Mouse (Mus musculus) cortical plate, adult 2 months (tissue): ENCODE data around the gene Cnppd1. TPM values are rescaled to one million over a fixed set of nuclear protein-coding genes. Genes with fewer than 3 reads are reported as not detected.

Experiments used
- H3K27ac ChIP-seq: fragments of 200-500 bp; 2 replicates; pipeline ENCODE4 v1.5.1; 2012; ENCODE audit warnings: low read length, control low read depth, inconsistent platforms; ENCODE audit not compliant: insufficient read depth
- H3K4me1 ChIP-seq: fragments of 200-500 bp; 2 replicates; pipeline ENCODE4 v1.6.1; 2011; ENCODE audit warnings: low read length; ENCODE audit not compliant: control insufficient read depth, insufficient read depth
- H3K4me3 ChIP-seq: fragments of 200-500 bp; 2 replicates; pipeline ENCODE4 v1.5.1; 2011; ENCODE audit warnings: mild to moderate bottlenecking, low read length, control low read depth; ENCODE audit not compliant: insufficient read depth
- CTCF ChIP-seq: fragments of 200-500 bp; IDR thresholded peaks from 2 replicates; pipeline ENCODE4 v1.5.1; 2011; ENCODE audit warnings: mild to moderate bottlenecking, control low read depth, low read length; ENCODE audit not compliant: insufficient read depth; ENCODE audit errors: extremely low read depth
- POLR2A ChIP-seq: fragments of 200-500 bp; IDR thresholded peaks from 2 replicates; pipeline ENCODE4 v1.6.1; 2011; ENCODE audit warnings: mild to moderate bottlenecking, low read length, control low read depth; ENCODE audit not compliant: insufficient read depth; ENCODE audit errors: extremely low read depth
- polyA plus RNA-seq: library from polyadenylated mRNA; depleted of rRNA; stranded (reverse); fragments of >200 nt; gene quantifications from 2 replicates; pipeline ENCODE4 v1.2.3, GENCODE M21; 2012; rRNA removed

Gene Cnppd1
- 36.9 TPM in 2 replicates for polyA plus RNA-seq

- TF ChIP-seq CTCF: peak; percentile 28; the same call in 1 of the 2 replicates
- peak; percentile 88 for TF ChIP-seq POLR2A
- H3K4me3 ChIP-seq: peak within 1 kb of the TSS; percentile 75
Measured at GRCm38 (mm10) chr1:75142301-75143261, at the start of gene Cnppd1, which contains the start of gene Retreg2. Gene Cnppd1 (minus strand): TSS chr1:75142711. Gene Retreg2 (plus strand): TSS chr1:75142778.

DNA sequence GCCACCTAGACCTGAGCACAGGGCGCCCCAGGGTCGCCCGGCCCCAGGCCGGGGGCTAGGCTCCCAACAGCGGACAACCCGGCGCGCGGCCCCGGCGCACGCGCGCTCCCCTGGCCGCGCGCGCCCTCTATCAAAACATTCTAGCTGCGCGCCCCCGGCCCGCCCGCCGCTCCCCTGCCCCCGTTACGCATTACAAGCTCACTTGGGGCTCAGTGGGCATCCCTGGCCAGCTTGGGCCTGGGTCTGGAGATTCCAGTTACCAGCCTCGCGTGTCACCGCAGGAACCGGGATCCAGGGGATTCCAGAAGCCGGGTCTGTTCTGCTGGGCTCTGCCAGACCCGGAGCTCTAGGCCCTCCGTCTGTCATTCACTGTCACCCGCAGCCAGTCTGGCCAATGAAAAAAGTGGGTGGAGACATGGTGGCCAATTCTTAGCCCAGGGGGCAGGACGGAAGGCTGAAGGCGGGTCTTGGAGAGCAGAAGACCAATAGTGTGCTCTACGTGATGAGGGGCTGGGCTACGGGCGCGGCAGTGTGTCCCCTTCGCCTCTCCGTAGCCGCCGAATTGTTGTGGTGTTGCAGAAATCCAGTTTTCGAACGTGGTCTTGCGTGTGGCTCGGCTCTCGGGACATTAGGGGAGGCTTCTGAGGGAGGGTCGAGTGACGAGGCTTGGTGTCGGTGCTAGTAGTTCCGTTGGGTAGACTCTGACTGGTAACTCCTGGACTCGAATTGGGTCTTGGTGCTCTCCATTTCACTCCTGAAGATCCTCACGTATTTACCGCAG is 49.3 kb upstream of the Cnppd1 start, which contains the start of the genes Ankzf1 and Atg9a:
Gene Ankzf1, plus strand, starts transcription at position 530 of the 781 bp plus-strand sequence.
Gene Atg9a, minus strand, starts transcription at position 575 of the 781 bp plus-strand sequence.
- TF ChIP-seq POLR2A (peak; percentile 80), CTCF (no peak)
- H3K27ac ChIP-seq: peak within 1 kb of the TSS; percentile 85

More at GRCm38 (mm10) chr1:75142301-75143261, at the start of gene Cnppd1, which contains the start of gene Retreg2:
- Histone ChIP-seq H3K27ac (peak within 1 kb of the TSS; percentile 99), H3K4me1 (no peaks in the 10 kb centered on the region)

GRCm38 (mm10) chr1:75191258-75191621 is 48.7 kb upstream of the Cnppd1 start:
- peaks cover 3% of the 10 kb centered on the region; the same call in 1 of the 2 replicates for H3K4me1 ChIP-seq
- H3K4me3 ChIP-seq: peak overlapping the region; percentile 93
- TF ChIP-seq CTCF (no peak), POLR2A (no peak)
- 0 out of 2 replicates have a peak overlapping the region, but pooled peaks have one; percentile 58 for H3K27ac ChIP-seq

More for the DNA sequence above, 49.3 kb upstream of the Cnppd1 start, which contains the start of the genes Ankzf1 and Atg9a:
- peaks cover 3% of the 10 kb centered on the region; the same call in 1 of the 2 replicates for H3K4me1 ChIP-seq
- peak within 1 kb of the TSS; percentile 93 for H3K4me3 ChIP-seq

DNA sequence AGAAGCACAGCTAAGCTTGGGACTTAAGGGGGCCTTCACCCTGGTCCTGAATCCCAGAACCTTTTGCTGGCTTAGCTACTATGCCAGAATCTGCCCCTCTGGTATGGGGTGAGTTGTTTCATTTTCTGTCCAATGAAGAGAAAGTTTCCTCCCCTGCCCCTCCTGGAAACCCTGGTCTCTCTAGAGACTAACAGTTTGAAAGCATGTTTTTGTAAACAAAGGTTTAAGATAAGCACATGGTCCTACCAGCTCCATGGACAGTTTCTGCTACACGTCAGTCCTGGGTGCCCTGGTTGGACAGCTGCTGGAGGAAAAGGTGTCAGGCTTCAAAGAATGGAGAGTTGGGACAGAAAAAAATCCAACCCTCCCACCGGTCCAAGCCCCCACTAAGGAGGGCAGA is 48.1 kb upstream of the Cnppd1 start:
- Histone ChIP-seq H3K4me3 (peak overlapping the region; percentile 93; the same call in 1 of the 2 replicates), H3K4me1 (peaks cover 3% of the 10 kb centered on the region; the same call in 1 of the 2 replicates), H3K27ac (no peak overlapping the region)
- TF ChIP-seq CTCF: no peak
- TF ChIP-seq POLR2A: no peak

DNA sequence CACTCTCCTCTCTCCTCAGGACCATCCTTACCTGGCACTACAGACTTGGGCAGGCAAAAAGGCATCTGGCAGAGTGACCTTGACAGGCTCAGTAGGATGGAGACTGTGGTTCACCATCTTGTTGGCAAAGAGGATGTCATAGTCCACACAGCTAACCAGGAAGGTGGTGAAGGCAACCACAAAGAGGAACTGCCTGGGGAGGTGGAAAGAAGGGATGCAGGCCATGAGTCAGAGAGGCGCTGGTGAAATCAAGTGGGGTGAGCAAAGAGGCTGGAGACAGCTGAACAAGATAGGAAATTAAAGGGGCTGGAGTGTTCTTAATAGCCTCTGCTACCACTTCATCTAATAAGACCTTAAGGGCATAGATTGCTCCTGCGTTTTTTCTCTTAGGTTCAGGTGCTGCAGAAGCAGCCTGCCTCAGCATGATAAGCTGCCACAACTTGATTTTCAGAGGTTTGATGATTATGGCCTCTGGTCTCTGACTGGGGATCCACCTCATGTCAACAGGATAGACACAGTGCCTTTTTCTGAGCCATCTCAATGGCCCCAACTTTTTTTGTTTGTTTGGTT is 45.5 kb upstream of the Cnppd1 start:
- Histone ChIP-seq H3K27ac (no peak overlapping the region), H3K4me1 (peaks cover 1% of the 10 kb centered on the region; the same call in 1 of the 2 replicates), H3K4me3 (no peak overlapping the region)
- TF ChIP-seq CTCF (no peak), POLR2A (no peak)

DNA sequence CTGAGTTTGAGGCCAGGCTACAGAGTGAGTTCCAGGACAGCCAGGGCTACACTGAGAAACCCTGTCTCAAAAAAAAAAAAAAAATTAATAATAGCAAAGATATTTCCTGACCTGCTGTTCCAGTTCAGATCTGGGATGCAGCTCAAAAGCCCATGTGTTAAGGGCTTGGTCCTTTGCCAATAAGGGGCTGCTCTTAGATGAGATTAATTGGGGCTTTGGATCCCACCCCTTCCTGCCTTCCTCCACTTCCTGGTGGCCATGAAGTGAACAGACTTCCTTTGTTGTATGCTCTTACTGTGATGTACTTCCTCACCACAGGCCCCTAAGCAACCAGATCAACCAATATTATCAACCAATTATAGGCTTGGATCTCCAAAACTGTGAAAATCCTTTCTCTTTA is 44.6 kb upstream of the Cnppd1 start:
- H3K4me1 ChIP-seq: 0 out of 2 replicates have a peak, but pooled peaks cover 1% of the 10 kb centered on the region
- H3K27ac ChIP-seq: no peak overlapping the region
- TF ChIP-seq CTCF (no peak), POLR2A (no peak)
- no peak overlapping the region for H3K4me3 ChIP-seq

DNA sequence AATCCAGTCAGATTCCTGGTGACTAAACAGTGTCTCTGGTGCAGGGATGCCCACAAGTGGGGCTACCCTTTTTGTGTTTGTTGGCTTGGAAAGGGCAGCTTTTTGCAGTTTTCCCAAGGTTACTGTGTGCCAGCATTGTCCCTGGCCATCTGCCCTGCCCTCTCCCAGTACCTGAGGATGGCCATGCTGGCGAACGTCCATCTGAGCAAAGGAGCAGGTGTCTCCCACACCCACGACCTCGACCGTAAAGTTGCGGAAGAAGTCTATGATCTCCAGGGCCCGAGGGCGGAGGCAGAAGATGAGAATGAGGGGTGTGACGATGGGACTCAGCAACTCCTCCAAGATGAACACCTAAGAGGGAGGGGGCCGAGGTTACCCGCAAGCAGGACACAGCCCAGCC is 43.0 kb upstream of the Cnppd1 start:
- no peak for TF ChIP-seq CTCF
- TF ChIP-seq POLR2A: no peak
- H3K4me1 ChIP-seq: no peaks in the 10 kb centered on the region
- no peak overlapping the region for H3K27ac ChIP-seq
- H3K4me3 ChIP-seq: no peak overlapping the region

GRCm38 (mm10) chr1:75182160-75182559 is 39.6 kb upstream of the Cnppd1 start:
- no peak overlapping the region for H3K27ac ChIP-seq
- H3K4me1 ChIP-seq: no peaks in the 10 kb centered on the region
- no peak for TF ChIP-seq POLR2A
- no peak for TF ChIP-seq CTCF
- no peak overlapping the region for H3K4me3 ChIP-seq

- Histone ChIP-seq H3K4me3 (no peak overlapping the region), H3K27ac (no peak overlapping the region)
Measured at GRCm38 (mm10) chr1:75181377-75181870, 38.9 kb upstream of the Cnppd1 start.

More at GRCm38 (mm10) chr1:75181377-75181870, 38.9 kb upstream of the Cnppd1 start:
- no peaks in the 10 kb centered on the region for H3K4me1 ChIP-seq
- TF ChIP-seq POLR2A (no peak), CTCF (no peak)
